Mouse (Mus musculus) c-Kit-positive CD71-positive TER-119-negative erythroid progenitor cells, embryonic 14.5 days (primary cell): ENCODE data around the gene Nck1.

Source experiments
- DNase-seq: peaks from one replicate; pipeline ENCODE4 v3.0.0-alpha.2; 2013; ENCODE audit warnings: low read depth

Nck1 gene

DNA sequence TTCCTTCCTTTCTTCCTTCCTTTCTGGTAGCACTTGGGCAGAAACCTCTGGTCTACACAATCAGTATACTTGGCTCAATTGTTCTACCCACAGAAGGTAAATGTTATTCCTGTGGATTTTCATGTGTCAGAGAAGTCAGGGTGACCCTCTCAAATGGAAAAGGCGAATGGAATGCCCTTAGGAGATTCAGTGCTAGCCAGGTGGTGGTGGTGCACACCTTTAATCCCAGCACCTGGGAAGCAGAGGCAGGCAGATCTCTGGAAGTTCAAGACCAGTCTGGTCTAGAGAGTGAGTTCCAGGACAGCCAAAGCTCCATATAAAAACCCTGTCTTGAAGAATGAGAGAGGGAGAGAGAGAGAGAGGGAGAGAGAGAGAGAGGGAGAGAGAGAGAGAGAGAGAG lies 75.7 kb downstream of the Nck1 start:
- no peak for DNase-seq

DNA sequence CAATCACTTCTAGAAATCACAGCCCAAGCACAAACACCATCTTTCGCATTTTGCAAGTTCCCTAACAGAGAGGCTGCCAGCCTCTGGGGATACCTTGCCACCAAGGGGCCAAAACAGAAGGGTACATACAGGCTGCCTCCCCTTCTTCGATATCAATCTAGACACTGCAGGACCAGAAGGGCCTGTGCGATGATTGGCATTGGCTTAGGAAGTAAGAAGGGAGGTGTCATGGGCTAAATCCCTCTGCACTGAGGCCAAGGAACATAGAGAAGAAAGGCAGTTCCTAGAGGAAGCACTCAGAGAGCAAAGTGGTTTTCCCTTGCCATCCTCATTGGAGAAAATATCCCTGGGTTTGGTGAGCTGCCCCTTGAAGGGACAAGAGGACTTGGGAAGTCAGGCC lies 76.3 kb downstream of the Nck1 start:
- DNase-seq: no peak

DNA sequence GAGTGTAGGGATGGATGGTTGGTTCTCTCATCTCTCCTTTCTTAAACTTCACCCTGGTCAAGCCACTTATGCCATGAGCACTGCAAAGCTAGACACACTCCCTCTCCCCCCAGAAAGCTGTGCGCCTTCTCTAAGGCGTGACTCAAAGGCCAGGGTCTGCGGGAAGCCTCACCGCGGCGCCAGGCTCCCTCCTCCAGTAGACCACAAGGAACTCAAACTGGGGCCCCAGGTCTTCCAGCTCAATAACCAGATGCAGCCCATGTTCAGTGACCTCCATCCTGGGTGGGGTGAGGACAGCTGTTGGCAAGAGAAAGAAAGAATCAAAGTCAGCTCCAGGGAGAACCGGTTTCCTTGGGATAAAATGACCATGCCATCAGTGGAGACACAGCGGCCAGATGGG lies 77.8 kb downstream of the Nck1 start:
- no peak for DNase-seq

DNA sequence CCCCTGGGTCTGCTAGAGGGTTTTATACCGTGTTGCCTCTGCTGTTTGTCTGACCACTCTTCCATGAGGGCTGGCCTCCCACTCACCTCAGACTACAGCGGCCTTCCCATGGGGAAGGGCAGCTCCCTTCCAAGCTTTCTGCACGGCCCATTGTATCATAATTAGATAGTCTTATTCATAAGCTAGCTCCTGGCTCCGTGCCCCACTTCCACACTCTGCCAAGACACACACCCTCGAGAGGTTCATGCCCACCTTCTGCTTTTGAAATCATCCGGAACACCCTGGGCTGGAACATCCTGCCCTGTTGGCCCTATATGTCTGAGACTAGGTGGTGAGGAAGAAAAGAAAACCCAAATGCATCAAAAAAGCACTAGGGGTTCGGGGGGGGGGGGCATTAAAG lies 78.3 kb downstream of the Nck1 start:
- no peak for DNase-seq

DNA sequence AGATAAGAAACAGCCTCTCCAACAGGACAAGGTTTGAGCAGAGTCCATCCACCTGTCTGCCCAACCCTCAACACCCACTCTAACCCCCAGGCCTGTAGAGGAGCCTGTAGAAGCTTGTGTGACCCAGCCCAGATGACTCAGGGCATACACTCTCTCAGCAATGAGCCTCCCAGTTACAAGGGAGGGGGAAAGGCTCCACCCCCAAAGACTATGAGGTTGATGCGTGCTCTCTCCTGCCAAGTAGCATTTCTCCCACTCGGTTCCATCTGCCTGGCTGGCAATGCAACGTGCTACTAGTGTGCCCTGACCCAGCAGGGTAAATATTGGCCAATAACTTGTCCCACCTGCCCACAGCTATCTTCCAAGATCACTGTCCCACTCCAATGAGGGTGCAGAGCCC lies 79.2 kb downstream of the Nck1 start:
- DNase-seq: no peak

DNA sequence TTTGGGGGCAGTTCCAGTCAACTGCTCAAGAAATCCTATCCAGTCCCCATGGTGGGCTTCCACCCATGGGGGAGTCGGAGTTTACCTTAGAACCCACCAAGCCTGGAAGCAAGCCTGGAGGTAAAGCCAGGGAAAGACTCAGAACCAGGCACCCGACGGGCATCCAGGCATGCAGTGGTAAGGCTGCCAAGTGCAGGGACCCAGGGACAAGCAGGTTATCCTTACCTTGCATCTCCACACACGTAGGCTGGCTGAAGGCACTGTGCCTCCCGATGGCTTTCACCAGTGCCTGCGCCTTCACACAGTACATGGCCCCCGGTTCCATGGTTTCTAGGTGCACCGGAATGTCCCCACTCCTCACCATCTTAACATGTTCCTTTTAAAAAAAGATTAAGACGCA lies 79.9 kb downstream of the Nck1 start:
- no peak for DNase-seq

DNA sequence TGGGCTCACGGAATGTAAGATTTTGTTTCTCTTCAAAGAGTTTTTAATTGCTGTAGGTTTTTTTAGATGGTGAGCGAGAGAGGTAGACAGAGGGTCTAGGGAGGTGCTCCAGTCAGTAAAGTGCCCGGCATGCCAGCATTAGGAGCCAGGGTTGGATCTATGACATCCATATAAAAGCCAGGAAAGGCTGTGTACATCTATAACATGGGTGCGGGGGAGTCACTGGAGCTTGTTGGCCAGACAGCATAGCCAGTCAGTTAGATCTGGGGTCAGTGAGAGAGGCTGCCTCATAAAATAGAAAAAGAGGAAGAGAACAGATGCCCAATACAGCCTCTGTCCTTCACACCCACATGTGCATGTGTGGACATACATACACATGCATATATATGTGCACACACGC lies 80.6 kb downstream of the Nck1 start:
- DNase-seq: no peak

DNA sequence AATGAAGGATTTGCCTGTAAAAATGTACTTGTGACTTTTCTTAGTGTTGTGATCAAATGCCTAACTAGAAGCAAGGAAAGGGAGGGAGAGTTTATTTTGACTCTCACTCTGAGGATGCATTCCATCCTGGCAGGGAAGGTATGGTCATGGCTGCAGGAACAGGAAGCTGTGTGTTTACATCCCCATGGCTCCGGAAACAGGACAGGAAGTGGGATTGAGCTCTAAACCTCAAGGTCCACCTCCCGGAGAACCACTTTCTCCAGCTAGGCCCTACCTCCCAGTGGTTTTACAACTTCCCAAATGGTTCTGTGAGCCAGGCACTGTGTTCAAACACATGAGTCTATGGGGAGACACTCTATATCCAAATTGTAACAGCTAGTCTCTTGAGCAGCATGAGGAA lies 82.2 kb downstream of the Nck1 start:
- DNase-seq: no peak

DNA sequence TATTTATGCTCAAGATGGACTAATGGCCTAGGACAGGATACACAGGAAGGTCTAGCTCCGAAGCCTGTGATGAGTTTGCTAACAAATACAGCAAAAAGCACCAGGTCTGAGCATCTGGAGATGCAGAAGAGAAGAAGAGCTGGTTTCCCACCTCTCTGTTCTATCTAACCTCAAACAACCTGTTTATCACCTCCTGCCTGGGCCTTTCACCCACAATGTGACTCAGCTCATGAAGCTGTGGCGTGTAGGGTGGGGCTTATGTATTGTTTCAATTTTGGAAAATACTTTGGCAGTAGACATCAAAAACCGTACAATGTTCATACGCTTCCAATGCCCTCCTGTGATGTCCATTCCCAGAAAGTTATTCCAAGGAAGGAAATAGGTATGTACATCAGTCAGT lies 83.8 kb downstream of the Nck1 start:
- DNase-seq: no peak

DNA sequence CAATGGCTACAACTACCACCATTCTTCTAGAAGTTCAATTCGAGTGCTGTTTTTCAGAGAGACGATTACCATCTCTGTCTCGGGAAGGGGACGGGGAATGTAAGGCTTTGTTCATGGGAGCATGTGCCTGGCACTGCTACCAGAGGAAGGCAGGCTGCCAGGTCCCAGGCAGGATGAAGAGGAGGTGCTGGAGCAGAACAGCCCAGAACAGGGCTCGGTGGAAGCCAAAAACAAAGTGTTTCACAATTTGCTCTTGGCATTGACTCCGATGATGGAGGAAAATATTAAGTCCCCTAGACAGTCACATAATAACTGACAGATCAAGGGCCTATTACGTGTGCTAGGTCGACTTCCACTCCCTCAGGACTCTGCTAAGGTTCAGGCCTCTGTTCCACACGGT lies 84.3 kb downstream of the Nck1 start:
- DNase-seq: no peak

DNA sequence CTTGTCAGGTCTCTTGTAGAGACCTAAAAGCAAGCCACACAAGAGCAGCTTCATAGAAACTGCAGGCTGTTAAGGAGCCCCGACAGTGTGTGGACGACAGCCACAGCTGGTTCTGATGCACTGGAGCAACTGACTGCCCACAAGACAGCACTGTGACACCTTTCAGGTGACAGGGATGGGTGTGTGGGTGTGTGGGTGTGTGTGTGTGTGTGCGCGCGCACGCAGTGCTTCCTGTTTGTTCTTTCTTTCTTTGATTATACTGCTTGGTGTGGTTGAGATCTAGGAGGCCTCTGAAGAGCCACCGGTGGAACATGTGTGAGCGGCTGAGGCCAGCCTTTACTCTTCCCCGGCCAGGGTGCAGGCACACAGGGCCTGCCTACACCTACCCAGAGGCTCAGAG lies 85.7 kb downstream of the Nck1 start:
- DNase-seq: no peak

DNA sequence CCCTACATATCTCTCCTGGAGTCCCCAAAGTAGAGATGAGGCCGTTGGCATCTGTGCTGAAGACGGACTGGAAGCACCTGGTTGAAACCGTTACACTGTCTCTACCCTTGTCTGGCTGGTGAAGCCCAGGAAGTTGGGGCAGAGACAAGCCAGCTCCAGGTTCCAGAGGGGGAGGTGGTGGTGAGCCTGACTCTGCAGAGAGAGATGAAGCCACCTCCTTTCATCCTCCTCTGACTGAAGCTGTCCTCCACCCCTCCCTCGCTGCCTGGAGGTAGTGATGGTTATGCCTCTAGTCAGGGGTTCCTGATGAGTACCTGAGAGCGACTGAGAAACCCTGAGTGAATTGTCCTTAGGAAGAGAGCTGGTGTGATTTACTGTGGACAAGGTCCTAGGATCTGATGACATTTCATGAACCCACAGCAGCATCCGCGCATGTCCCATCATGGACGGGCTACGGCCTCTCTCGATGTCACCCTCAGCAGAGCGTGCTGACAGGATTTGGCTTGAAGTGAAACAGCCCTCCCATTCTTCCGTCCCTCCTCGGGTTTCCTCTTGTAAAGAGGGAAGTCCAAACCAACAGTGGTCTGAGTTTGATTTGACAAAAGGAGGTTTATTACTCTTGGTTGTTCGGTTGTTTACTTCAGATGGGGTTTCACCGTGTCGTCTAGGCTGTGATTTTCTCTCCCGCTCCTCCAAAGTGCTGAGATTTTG lies 87.8 kb downstream of the Nck1 start:
- no peak for DNase-seq

DNA sequence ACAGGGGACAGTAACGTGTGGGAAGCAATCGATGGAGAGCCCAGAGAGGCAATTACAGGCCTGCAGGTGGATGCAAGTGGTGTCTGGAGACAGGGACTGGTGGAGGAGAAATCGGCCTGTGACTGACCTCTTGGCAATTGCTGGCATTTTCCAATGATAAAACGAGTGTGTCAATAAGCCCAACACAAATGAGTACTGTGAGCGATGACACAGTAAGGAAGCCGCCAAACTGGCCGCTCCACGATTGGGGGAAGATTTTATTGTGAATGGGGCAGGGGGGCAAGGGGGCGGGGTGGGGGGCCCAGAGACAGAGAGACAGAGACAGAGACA lies 91.3 kb downstream of the Nck1 start:
- no peak for DNase-seq

DNA sequence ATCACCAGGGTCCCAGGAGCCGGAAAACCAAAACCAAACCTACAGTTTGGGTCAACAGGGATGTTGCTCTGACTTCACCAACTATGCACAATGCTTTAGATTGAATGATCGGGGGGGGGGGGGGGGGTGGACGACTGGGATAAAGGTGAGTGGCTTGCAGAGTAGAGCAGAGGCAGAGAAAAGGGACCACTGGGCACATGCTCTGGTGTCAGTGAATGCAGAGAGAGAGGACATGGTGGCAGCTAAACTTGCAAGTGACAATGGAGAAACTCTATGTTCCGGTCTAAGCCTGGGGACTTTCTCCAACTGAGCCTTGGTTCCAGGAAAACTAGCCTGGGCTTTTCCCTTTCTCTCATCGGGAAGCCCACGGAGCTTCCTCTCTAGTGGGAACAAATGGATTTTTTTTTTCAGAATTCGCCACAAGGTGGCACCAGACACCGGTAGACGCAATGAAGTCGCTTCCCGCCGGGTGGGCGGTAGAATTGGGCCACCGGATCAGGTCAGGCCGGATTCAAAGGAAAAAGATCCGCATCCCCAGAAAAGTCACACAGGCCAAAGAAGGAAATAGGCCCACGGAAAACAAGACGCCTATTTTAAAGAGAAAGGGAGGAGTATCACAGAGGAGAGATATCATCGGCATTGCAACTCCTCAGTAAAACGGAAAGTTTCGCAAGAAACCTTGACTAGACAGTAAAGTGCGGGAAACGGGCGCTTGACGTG lies 91.8 kb downstream of the Nck1 start:
- peak; percentile 57 for DNase-seq

DNA sequence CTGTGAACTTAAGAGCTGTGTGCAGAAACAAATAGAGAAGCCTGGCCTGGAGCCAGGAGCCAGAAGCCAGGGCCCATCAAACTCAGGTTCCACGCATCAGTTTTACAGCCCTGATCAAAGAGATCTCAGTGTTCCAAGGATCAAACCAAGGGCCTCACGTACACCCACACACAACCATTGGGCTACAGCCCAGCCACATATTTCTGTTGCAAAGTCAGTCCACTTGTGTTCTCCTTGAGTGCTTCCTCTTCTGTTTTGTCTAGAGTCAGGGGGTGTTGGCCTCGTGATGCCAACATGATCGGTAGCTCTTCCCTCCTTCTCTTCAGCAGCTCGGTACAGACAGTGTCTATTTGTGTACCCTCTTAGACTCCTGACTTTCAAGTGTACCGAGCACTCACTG lies 93.5 kb downstream of the Nck1 start:
- no peak for DNase-seq

DNA sequence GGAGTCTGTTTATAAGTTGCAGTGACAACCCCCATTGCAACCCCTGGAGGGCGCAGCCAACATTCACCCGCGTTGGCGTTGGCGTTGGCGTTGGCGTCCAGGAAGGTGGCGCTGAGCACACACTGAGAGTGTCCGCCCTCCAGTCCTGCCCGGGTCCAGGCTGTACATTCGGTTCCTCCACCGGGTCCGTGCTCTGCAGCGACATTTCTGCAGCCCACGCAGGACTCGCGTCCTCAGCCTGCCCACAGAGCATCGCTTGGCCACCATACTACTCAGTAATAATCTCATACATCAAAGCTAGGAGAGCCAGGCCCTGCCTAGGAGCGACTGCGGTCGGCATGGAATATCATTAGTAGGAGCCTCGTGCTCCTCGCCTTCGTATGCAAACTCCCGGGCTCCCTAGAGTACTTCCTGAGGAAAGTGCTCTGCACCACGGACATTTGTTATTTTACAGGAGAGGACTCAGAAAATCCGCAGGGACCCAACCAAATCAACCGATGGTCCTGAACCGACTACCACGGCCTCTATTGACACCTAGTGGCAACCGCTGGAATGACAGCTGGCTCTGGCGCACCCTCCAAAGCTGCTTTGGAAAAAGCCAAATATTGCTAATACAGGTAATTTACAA lies 99.8 kb downstream of the Nck1 start:
- DNase-seq: peak; percentile 51
